ENCODE assay signal across 18 mouse cellular contexts in genomic region chr1:62444406-62444805, GRCm38 (mm10).
"Had no signal": no experiment of that assay in that cellular context is flagged by ENCODE, and none has a peak within 500 bp of the region (broad histone marks: within the 10 kb centered on the region; RNA-seq: fewer than 3 reads in every experiment).

No protein-coding gene starts in this region.

- H3K27me3 ChIP-seq: midbrain, embryonic 12.5 days; neural tube, embryonic 13.5 days; neural tube, embryonic 15.5 days; stomach, embryonic 15.5 days had no signal

- H3K36me3 ChIP-seq: midbrain, embryonic 10.5 days; midbrain, embryonic 12.5 days; neural tube, embryonic 13.5 days; neural tube, embryonic 15.5 days; stomach, embryonic 15.5 days had no signal

- H3K9ac ChIP-seq: lung, embryonic 14.5 days; midbrain, embryonic 12.5 days; neural tube, embryonic 13.5 days; neural tube, embryonic 15.5 days; stomach, embryonic 15.5 days had no signal

- H3K27ac ChIP-seq: midbrain, embryonic 10.5 days; midbrain, embryonic 12.5 days; neural tube, embryonic 13.5 days; neural tube, embryonic 15.5 days; stomach, embryonic 15.5 days; stomach, postnatal 0 days had no signal

- ATAC-seq: midbrain, embryonic 16.5 days had no signal

- DNase-seq: lung, adult 18-20 months; lung, postnatal 10 days; lung, postnatal 4 days; midbrain, embryonic 14.5 days; retina, postnatal 1 day; right cerebral cortex, postnatal 14 days; thymus, adult 2 months; thymus, postnatal 25 days; thymus, postnatal 4 days had no signal

- H3K4me1 ChIP-seq: midbrain, embryonic 10.5 days; midbrain, embryonic 12.5 days; neural tube, embryonic 13.5 days; stomach, embryonic 15.5 days had no signal

- H3K9me3 ChIP-seq: midbrain, embryonic 10.5 days; midbrain, embryonic 12.5 days; neural tube, embryonic 13.5 days; neural tube, embryonic 15.5 days; stomach, embryonic 15.5 days had no signal

- H3K4me2 ChIP-seq: lung, embryonic 14.5 days; midbrain, embryonic 12.5 days; neural tube, embryonic 13.5 days; neural tube, embryonic 15.5 days; stomach, embryonic 15.5 days had no signal

- H3K4me3 ChIP-seq: midbrain, embryonic 10.5 days; midbrain, embryonic 12.5 days; myocyte; neural tube, embryonic 13.5 days; neural tube, embryonic 15.5 days; stomach, embryonic 15.5 days had no signal
